Mouse (Mus musculus): ENCODE measurements around the gene Itpkb. TPM values are rescaled to one million over a fixed set of nuclear protein-coding genes. Genes with fewer than 3 reads are reported as not detected.

Itpkb gene
- polyA plus RNA-seq, 1 experiment from 2014 or later, result 3.7 TPM

DNA sequence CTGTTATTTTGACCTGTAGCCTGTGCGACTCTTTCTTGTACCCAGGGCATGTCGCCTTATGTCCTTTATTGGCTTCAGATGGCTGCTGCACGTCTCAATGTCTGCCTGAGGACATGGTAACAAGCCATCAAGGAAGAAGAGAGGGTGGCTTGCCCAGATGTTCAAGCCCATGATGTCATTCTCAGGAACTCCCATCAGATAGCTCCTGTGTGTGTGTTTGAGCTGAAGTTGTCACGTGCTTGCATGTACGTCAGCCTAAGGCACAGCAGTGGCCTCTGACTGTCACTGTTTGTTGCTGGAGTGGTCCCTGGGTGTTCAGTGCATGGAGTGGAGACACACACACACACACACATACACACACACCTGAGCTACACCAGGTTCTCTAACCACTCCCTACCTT is 29.0 kb downstream of the Itpkb start:
- Histone ChIP-seq H3K4me2 (replicated peaks; ENCODE audit: low read depth) (no peak overlapping the region), H3K36me3 (ENCODE audit: control insufficient read depth, insufficient read depth, low read length) (no peaks in the 10 kb centered on the region), H3K27ac (replicated peaks) (no peak overlapping the region), H3K9ac (ENCODE audit: low read length) (no peak overlapping the region), H3K27me3 (ENCODE audit: control insufficient read depth, insufficient read depth, low read length) (no peaks in the 10 kb centered on the region), H3K9me3 (ENCODE audit: control insufficient read depth, low read length) (no peaks in the 10 kb centered on the region), H3K4me3 (ENCODE audit: low read depth, low read length) (no peak overlapping the region), H3K4me1 (replicated peaks; ENCODE audit: control insufficient read depth, insufficient read depth) (peaks cover 2% of the 10 kb centered on the region; the same call in 1 of the 2 replicates)
- TF ChIP-seq CTCF (IDR thresholded peaks at IDR 0.05; ENCODE audit: low read depth) (no peak), EP300 (optimal IDR thresholded peaks at IDR 0.05) (no peak)
- DNase-seq (ENCODE audit: low spot score) (no peak), ATAC-seq (ENCODE audit: low FRiP score, low TSS enrichment) (no peak)
- 71% methylated on average over 5 of the region's 5 CpGs for WGBS

DNA sequence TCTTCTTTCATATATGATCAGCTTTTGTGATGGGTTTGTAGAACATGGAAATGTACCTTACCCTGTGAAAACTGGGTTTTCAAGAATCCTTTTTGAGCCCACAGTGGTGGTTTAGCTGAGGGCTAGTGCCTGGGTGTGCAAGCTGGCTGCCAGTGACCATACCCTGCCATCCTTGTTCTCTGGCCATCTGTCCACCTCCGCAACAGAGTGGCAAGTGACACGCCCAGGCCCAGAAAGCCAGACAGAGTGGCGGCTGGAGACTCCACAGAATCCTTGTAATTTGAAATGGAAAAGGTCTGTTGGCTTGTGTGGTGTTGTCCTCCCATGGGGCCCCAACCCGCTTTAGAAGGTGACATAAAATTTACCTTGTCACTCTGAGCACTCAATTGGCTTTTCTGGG is 31.9 kb downstream of the Itpkb start:
- Histone ChIP-seq H3K27me3 (ENCODE audit: control insufficient read depth, insufficient read depth, low read length) (no peaks in the 10 kb centered on the region), H3K36me3 (ENCODE audit: control insufficient read depth, insufficient read depth, low read length) (no peaks in the 10 kb centered on the region), H3K4me2 (replicated peaks; ENCODE audit: low read depth) (no peak overlapping the region), H3K9ac (ENCODE audit: low read length) (no peak overlapping the region), H3K27ac (replicated peaks) (no peak overlapping the region), H3K4me3 (ENCODE audit: low read depth, low read length) (no peak overlapping the region), H3K9me3 (ENCODE audit: control insufficient read depth, low read length) (no peaks in the 10 kb centered on the region), H3K4me1 (replicated peaks; ENCODE audit: control insufficient read depth, insufficient read depth) (peaks cover 4% of the 10 kb centered on the region; the same call in 1 of the 2 replicates)
- no peak for DNase-seq (ENCODE audit: low spot score)
- no peak for ATAC-seq (ENCODE audit: low FRiP score, low TSS enrichment)
- TF ChIP-seq EP300 (optimal IDR thresholded peaks at IDR 0.05) (no peak), CTCF (IDR thresholded peaks at IDR 0.05; ENCODE audit: low read depth) (no peak)
- 90% methylated on average over 4 of the region's 4 CpGs for WGBS

DNA sequence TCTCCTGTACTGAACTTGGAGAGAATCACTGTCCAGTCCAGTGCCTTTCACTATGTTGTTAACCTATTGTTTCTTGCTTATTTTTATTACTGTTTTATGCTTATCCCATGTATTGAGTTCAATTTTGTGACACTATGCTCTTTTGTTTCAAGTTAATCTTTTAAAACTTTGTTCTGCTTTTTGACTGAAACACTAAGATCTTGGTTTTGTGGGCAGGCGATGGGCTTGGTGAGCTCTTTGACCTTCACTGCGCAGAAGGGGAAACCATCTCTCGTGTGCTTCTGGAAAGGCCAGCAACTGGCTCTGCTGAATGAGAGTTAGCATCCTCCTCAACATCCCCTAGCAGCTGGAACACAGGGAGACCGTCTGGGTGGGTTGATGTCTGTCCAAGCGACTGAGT is 32.6 kb downstream of the Itpkb start:
- H3K4me1 ChIP-seq (replicated peaks; ENCODE audit: control insufficient read depth, insufficient read depth), result peaks cover 6% of the 10 kb centered on the region; the same call in 1 of the 2 replicates
- H3K36me3 ChIP-seq (ENCODE audit: control insufficient read depth, insufficient read depth, low read length), result no peaks in the 10 kb centered on the region
- no peak overlapping the region for H3K9ac ChIP-seq (ENCODE audit: low read length)
- H3K9me3 ChIP-seq (ENCODE audit: control insufficient read depth, low read length), result no peaks in the 10 kb centered on the region
- H3K27ac ChIP-seq (replicated peaks), result no peak overlapping the region
- no peak for DNase-seq (ENCODE audit: low spot score)
- WGBS, result 75% methylated on average over 5 of the region's 5 CpGs
- no peak overlapping the region for H3K4me2 ChIP-seq (replicated peaks; ENCODE audit: low read depth)
- no peaks in the 10 kb centered on the region for H3K27me3 ChIP-seq (ENCODE audit: control insufficient read depth, insufficient read depth, low read length)
- TF ChIP-seq EP300 (optimal IDR thresholded peaks at IDR 0.05), result no peak
- no peak for TF ChIP-seq CTCF (IDR thresholded peaks at IDR 0.05; ENCODE audit: low read depth)
- H3K4me3 ChIP-seq (ENCODE audit: low read depth, low read length), result no peak overlapping the region
- no peak for ATAC-seq (ENCODE audit: low FRiP score, low TSS enrichment)

DNA sequence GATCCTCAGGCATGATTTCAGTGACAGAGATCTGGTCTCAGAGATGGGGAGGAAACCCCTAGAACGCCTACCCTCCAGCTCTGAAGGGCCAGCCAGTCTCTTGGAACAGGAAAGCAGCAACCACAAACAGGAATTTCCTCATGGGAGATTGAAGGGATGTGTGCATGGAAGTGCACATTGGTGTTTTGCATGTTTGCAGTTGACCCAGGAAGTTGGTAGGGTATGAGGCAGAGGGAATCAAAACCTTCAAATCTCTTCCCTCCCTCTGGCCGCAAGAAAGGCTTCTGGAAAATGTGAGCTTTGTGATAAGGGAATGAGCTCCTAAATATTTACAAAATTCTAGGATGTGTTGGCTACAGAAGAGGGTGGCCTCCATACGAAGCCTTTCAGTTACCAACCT is 33.0 kb downstream of the Itpkb start:
- no peaks in the 10 kb centered on the region for H3K9me3 ChIP-seq (ENCODE audit: control insufficient read depth, low read length)
- H3K27ac ChIP-seq (replicated peaks), result no peak overlapping the region
- 57% methylated on average over 3 of the region's 3 CpGs for WGBS
- TF ChIP-seq CTCF (IDR thresholded peaks at IDR 0.05; ENCODE audit: low read depth), result no peak
- TF ChIP-seq EP300 (optimal IDR thresholded peaks at IDR 0.05), result no peak
- H3K4me2 ChIP-seq (replicated peaks; ENCODE audit: low read depth), result no peak overlapping the region
- no peaks in the 10 kb centered on the region for H3K27me3 ChIP-seq (ENCODE audit: control insufficient read depth, insufficient read depth, low read length)
- DNase-seq (ENCODE audit: low spot score) (no peak), ATAC-seq (ENCODE audit: low FRiP score, low TSS enrichment) (no peak)
- H3K36me3 ChIP-seq (ENCODE audit: control insufficient read depth, insufficient read depth, low read length), result no peaks in the 10 kb centered on the region
- H3K4me3 ChIP-seq (ENCODE audit: low read depth, low read length), result no peak overlapping the region
- H3K4me1 ChIP-seq (replicated peaks; ENCODE audit: control insufficient read depth, insufficient read depth), result peaks cover 6% of the 10 kb centered on the region; the same call in 1 of the 2 replicates
- no peak overlapping the region for H3K9ac ChIP-seq (ENCODE audit: low read length)

DNA sequence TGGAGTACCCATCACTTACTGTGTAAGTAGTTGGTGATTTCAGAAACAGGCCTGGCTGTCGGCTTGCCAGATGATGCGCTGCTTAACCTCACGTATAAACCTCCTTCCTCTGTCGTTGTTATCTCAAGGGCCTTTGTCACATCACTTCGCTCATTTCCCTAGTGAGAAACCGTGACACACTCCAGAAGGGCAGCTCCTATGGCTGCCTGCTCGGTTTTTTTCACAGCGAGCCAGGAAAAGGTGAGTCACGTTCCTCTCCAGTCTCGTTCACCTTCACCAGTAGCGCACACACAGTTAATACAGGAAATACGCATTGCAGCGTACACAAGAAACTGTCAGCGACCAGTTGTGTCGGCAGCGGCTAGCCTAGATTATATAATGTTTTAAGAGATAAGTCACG is 33.7 kb downstream of the Itpkb start:
- WGBS, result 47% methylated on average over 17 of the region's 17 CpGs
- no peaks in the 10 kb centered on the region for H3K36me3 ChIP-seq (ENCODE audit: control insufficient read depth, insufficient read depth, low read length)
- TF ChIP-seq CTCF (IDR thresholded peaks at IDR 0.05; ENCODE audit: low read depth) (no peak), EP300 (optimal IDR thresholded peaks at IDR 0.05) (no peak)
- no peak overlapping the region for H3K4me2 ChIP-seq (replicated peaks; ENCODE audit: low read depth)
- ATAC-seq (ENCODE audit: low FRiP score, low TSS enrichment), result peak; percentile 56; the same call in 1 of the 2 replicates
- H3K27ac ChIP-seq (replicated peaks), result no peak overlapping the region
- no peaks in the 10 kb centered on the region for H3K9me3 ChIP-seq (ENCODE audit: control insufficient read depth, low read length)
- DNase-seq (ENCODE audit: low spot score), result peak; percentile 67
- no peaks in the 10 kb centered on the region for H3K27me3 ChIP-seq (ENCODE audit: control insufficient read depth, insufficient read depth, low read length)
- H3K4me1 ChIP-seq (replicated peaks; ENCODE audit: control insufficient read depth, insufficient read depth), result peaks cover 6% of the 10 kb centered on the region; the same call in 1 of the 2 replicates
- H3K9ac ChIP-seq (ENCODE audit: low read length), result no peak overlapping the region
- no peak overlapping the region for H3K4me3 ChIP-seq (ENCODE audit: low read depth, low read length)

DNA sequence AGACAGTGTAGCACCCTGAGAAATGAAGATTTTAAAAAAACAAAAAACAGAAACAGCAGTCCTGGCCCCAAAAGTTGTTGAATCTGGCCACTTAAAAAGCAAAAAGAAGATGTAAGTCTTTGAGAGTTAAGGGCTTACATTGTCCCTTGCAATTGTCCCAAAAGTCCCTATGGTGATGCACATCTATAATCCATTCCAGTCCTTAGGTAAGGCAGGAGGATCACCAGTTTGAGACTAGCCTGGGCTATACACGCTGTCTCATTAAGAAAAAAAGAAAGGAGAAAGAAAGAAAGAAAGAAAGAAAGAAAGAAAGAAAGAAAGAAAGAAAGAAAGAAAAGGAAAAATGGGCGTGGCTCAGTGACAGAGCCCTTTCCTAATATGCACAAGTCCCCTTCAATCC is 34.4 kb downstream of the Itpkb start:
- Histone ChIP-seq H3K9ac (ENCODE audit: low read length) (no peak overlapping the region), H3K27ac (replicated peaks) (peak overlapping the region; percentile 85; the same call in 1 of the 2 replicates), H3K27me3 (ENCODE audit: control insufficient read depth, insufficient read depth, low read length) (no peaks in the 10 kb centered on the region), H3K36me3 (ENCODE audit: control insufficient read depth, insufficient read depth, low read length) (no peaks in the 10 kb centered on the region), H3K4me1 (replicated peaks; ENCODE audit: control insufficient read depth, insufficient read depth) (peaks cover 6% of the 10 kb centered on the region; the same call in 1 of the 2 replicates), H3K4me2 (replicated peaks; ENCODE audit: low read depth) (peak overlapping the region; percentile 72), H3K4me3 (ENCODE audit: low read depth, low read length) (peak overlapping the region; percentile 40; the same call in 1 of the 2 replicates), H3K9me3 (ENCODE audit: control insufficient read depth, low read length) (no peaks in the 10 kb centered on the region)
- no peak for TF ChIP-seq CTCF (IDR thresholded peaks at IDR 0.05; ENCODE audit: low read depth)
- TF ChIP-seq EP300 (optimal IDR thresholded peaks at IDR 0.05), result no peak
- 18% methylated on average over 2 of the region's 2 CpGs for WGBS
- DNase-seq (ENCODE audit: low spot score) (no peak), ATAC-seq (ENCODE audit: low FRiP score, low TSS enrichment) (no peak)
